Mouse (Mus musculus) left cerebral cortex, adult 2 months (tissue): ENCODE data around the gene Thada. TPM values are rescaled to one million over a fixed set of nuclear protein-coding genes. Genes with fewer than 3 reads are reported as not detected.

Experiments used
- DNase-seq, 2 experiments: peaks; one replicate each; pipeline ENCODE4 v3.0.0; 2021 to 2022; ENCODE audit warnings: low spot score in 2 of 2, mixed read lengths in 1 of 2; ENCODE audit errors: extremely low spot score in 1 of 2
- H3K27ac ChIP-seq: fragments of 200-600 bp; 2 replicates; pipeline ENCODE4 v1.8.1; 2022
- H3K4me3 ChIP-seq: fragments of 200-600 bp; 2 replicates; pipeline ENCODE4 v1.8.1; 2022
- CTCF ChIP-seq: fragments of 200-600 bp; IDR thresholded peaks from 2 replicates; pipeline ENCODE4 v1.8.1; 2022; ENCODE audit warnings: antibody characterized with exemption, mild to moderate bottlenecking, moderate library complexity
- intact Hi-C: fragments of 180-260 bp; cut with DNase I; formaldehyde crosslinking; loops from one replicate; pipeline ENCODE4 v1.15.1; 2025
- total RNA-seq, 2 experiments: library from RNA; stranded (reverse); gene quantifications; 2 replicates each; pipeline ENCODE4 v1.2.3; 2021

Thada gene
- total RNA-seq, 2 experiments from 2014 or later: 13.8 to 15.9 TPM

GRCm38 (mm10) chr17:84399431-84399830, 66.6 kb downstream of the Thada start:
- TF ChIP-seq CTCF: no peak
- intact Hi-C loops: no loop called here
- no peak for DNase-seq
- Histone ChIP-seq H3K4me3 (no peak overlapping the region), H3K27ac (no peak overlapping the region)

DNA sequence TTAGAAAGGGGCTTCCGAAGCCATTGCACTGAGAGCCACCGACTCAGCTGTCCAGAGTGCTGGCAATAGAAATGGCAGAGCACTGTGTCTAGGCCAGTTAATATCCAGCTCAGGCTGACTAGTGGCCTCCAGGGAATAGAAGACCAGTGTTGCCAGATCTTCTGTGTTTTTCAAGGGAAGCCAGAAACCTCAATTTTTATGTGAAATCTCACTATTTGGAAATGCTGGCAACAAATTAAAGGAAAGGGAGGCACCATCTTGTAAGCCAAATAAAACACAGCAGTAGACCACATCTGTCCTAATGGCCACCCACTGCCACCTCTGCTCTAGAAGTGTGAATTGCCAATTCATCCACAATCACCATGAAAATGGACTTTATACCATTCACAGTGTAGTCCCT, 76.0 kb downstream of the Thada start:
- H3K27ac ChIP-seq: no peak overlapping the region
- intact Hi-C loops: no loop called here
- DNase-seq: no peak
- TF ChIP-seq CTCF: no peak
- no peak overlapping the region for H3K4me3 ChIP-seq

DNA sequence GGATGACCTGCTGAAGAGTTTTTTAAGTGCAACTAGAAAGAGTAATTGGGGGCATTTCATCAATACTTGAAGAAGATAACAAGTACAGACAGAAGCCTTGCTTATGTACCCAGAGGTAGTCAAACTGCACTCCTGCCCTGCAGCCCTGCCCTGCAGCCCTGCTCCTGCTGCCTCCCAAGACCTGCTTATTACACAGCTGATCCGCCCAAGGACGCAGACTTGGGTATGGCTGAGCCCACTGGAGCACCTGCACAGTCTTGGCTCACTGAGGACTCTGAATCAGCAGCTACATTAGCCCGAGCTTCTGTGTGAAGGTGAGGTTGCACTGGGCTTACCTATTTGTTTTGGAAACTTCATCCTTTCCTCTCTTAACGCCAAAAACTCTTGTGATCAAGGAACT, 79.8 kb downstream of the Thada start:
- Histone ChIP-seq H3K27ac (no peak overlapping the region), H3K4me3 (no peak overlapping the region)
- no peak for DNase-seq
- intact Hi-C loops: loop anchor here (5.0 kb wide), 1 partner anchor 414 kb away; no protein-coding TSS in a partner anchor
- TF ChIP-seq CTCF: no peak

DNA sequence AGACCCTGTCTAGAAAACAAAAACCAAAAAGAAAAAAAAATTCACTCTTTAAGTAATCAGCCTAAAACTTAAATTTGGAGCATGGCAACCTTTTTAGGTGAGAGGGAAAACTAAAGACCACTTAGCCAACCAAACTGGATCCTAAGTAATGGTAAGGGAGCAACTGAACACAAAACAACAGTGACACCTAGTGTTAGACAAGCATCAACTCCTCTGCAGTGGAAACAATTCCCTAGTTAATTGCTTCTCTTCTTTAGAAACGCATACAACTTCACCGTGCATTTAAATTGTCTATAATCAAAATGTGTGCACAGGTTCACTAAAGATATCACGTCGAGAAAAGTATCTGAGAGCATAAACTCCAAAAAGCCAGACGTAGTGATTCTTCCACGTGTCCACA, 80.3 kb downstream of the Thada start:
- peak; percentile 84 for TF ChIP-seq CTCF
- Histone ChIP-seq H3K27ac (no peak overlapping the region), H3K4me3 (no peak overlapping the region)
- intact Hi-C loops: loop anchor here (1.0 to 5.0 kb wide), 3 partner anchors 413 to 513 kb away; no protein-coding TSS in a partner anchor
- no peak for DNase-seq

DNA sequence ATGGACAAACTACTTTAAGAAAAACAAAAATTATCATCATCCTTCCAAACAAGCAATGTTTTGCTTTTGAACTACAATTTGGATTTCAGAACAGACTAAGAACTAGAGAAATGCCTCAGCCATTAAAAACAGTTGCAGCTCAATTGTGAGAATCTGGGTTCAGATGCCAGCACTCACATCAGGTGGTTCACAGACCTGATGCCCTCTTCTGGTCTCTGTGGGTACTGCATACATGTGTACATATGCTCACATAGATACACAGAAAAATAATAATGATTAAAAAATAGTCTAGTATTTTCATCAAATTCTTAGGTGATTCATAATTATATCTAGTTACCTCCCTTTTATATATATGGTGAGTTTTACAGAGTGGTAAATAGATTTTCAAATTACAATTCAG, 81.3 kb downstream of the Thada start:
- Histone ChIP-seq H3K4me3 (no peak overlapping the region), H3K27ac (no peak overlapping the region)
- DNase-seq: no peak
- TF ChIP-seq CTCF: peak; percentile 60
- intact Hi-C loops: loop anchor here (1.0 to 5.0 kb wide), 6 partner anchors 192 to 512 kb away; no protein-coding TSS in a partner anchor

GRCm38 (mm10) chr17:84380340-84380739, 85.7 kb downstream of the Thada start:
- no peak overlapping the region for H3K27ac ChIP-seq
- intact Hi-C loops: loop anchor here (5.0 kb wide), 3 partner anchors 188 to 353 kb away; no protein-coding TSS in a partner anchor
- no peak for DNase-seq
- no peak overlapping the region for H3K4me3 ChIP-seq
- TF ChIP-seq CTCF: no peak

DNA sequence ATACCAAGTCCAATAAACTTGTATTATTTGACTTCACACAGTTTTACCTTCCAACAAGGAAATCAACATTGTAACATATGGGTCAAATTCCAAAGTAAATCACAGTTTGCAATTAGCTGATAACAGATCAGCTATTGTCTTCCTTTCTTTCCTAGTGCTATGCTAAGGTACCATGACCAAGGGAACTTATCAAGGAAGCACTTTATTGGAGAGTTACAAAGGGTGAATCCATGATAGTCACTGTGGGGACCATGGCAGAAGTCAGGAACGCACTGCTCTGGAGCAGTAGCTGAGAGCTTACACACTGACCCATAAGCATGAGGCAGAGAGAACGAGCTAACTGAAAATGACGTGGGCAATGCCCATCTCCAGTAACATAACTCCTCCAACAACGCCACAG, 89.1 kb downstream of the Thada start:
- Histone ChIP-seq H3K27ac (no peak overlapping the region), H3K4me3 (no peak overlapping the region)
- intact Hi-C loops: no loop called here
- no peak for TF ChIP-seq CTCF
- no peak for DNase-seq

DNA sequence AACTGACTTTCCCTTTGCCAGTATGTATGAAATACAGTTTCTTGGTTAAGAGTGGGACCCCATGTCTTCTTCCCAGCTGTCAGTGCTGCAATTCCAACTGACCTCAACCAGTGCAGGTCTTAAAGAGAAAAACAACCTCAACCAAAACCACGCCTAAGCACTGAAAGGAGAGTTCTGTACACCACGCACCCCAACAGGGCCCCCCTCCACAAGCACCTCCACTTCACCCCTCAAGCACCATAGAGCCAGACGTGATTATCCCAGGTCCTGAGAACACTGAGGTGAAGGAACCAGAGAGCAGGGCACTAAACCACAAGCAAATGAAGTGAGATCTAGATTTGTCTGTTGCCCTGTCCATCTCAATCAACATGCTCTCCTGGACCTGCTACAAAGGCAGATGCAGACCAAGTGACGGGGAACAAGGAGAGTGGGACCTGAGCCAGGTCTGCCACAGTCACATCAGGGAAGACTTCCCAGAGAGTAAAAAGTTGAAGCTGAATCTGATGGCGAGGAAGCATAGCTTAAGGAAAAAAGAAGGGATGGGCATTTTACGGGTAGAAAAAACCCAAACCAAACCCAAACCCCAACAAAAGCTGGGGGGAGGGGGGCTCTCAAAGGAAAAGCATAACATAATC, 93.5 kb downstream of the Thada start:
- intact Hi-C loops: no loop called here
- TF ChIP-seq CTCF: no peak

GRCm38 (mm10) chr17:84370385-84370784, 95.6 kb downstream of the Thada start:
- Histone ChIP-seq H3K4me3 (no peak overlapping the region), H3K27ac (no peak overlapping the region)
- TF ChIP-seq CTCF: no peak
- intact Hi-C loops: no loop called here
- no peak for DNase-seq

More for the DNA sequence above, 93.5 kb downstream of the Thada start:
- DNase-seq: no peak
- Histone ChIP-seq H3K4me3 (no peak overlapping the region), H3K27ac (no peak overlapping the region)

DNA sequence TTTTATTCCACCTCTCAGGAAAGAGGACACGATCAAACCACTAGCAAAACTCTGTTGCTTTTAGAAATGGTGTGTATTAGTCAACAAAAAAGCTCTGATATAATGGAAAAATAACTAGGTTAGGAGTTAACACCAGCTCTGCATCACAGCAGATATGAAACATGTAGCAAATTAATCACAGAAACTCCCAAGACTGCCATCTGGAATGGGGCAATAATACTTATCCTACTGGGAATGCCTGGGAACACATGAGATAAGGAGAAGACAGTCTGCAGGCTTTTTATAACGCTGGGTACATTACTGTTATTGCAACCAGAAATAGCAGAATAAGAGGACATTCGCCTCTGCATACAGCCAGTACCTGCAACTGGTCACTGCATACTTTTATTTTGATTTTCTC, 96.2 kb downstream of the Thada start:
- DNase-seq: no peak
- Histone ChIP-seq H3K4me3 (no peak overlapping the region), H3K27ac (no peak overlapping the region)
- no peak for TF ChIP-seq CTCF
- intact Hi-C loops: no loop called here

DNA sequence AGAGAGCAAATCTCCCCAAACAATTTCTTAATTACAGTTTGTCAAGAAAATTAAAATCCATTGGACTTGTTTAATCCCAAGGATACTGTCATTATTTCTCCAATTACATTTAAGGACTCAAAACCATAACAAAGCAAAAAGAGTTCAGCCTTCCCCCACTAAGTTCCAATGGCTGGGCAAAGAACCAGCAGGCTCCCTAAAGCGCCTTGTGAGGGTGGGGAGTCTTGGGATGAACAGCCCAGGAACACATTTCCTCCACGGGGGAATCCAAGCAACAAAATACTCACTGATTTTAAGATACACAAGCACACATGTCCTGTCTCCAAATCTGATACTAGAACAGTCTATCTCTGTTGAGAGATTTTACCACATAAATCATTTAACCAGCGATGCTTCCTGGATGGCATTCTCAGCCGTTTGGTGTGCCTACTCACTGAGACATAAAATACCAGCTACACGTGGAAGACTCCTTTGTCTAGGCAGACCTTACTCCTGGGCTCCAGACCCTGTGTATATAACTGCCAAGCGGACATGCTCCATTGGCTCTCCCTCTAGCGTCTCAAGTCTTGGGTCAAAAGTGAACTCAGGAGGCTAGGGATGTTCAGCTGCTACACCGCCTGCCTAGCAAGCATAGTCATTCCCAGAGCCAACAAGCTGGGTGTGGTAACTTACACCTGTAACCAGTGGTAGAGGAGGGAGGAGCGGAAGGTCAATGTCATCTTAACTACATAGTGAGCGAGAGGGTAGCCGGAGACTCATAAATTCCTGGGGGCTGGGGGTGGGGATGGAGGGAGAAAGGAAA, 97.6 kb downstream of the Thada start:
- DNase-seq: no peak
- intact Hi-C loops: no loop called here
- H3K4me3 ChIP-seq: no peak overlapping the region
- no peak for TF ChIP-seq CTCF
- H3K27ac ChIP-seq: no peak overlapping the region

GRCm38 (mm10) chr17:84367663-84368062, 98.3 kb downstream of the Thada start:
- no peak for DNase-seq
- no peak; the same call in 1 of the 2 replicates for TF ChIP-seq CTCF
- intact Hi-C loops: no loop called here

More at GRCm38 (mm10) chr17:84367663-84368062, 98.3 kb downstream of the Thada start:
- peak overlapping the region; percentile 40; the same call in 1 of the 2 replicates for H3K27ac ChIP-seq
- H3K4me3 ChIP-seq: no peak overlapping the region
